Mouse (Mus musculus) heart, adult 2 months (tissue): ENCODE data around the gene Srgap1. TPM values are rescaled to one million over a fixed set of nuclear protein-coding genes. Genes with fewer than 3 reads are reported as not detected.
A peak's percentile ranks its signal among the peaks of the same experiment; 100 is the strongest.

Experiments
- DNase-seq, 2 experiments: peaks; one replicate each; pipeline ENCODE4 v3.0.0; 2021
- H3K27ac ChIP-seq: fragments of 200-600 bp; 2 replicates; pipeline ENCODE4 v1.8.1; 2022
- H3K27me3 ChIP-seq: fragments of 200-500 bp; 2 replicates; pipeline ENCODE4 v1.6.1; 2012; ENCODE audit warnings: mild to moderate bottlenecking, low read length, inconsistent platforms, mixed read lengths; ENCODE audit not compliant: control insufficient read depth, insufficient read depth
- H3K36me3 ChIP-seq: fragments of 200-500 bp; 2 replicates; pipeline ENCODE4 v1.6.1; 2012; ENCODE audit warnings: low read length, inconsistent platforms; ENCODE audit not compliant: control insufficient read depth, insufficient read depth
- H3K4me1 ChIP-seq: fragments of 200-500 bp; 2 replicates; pipeline ENCODE4 v1.6.1; 2011; ENCODE audit warnings: low read length; ENCODE audit not compliant: control insufficient read depth, insufficient read depth
- H3K4me3 ChIP-seq: fragments of 200-600 bp; 2 replicates; pipeline ENCODE4 v1.8.1; 2022
- H3K79me2 ChIP-seq: fragments of 200-500 bp; replicated peaks from 2 replicates; pipeline ENCODE4 v1.6.1; 2012; ENCODE audit warnings: mild to moderate bottlenecking, inconsistent platforms, low read length, moderate library complexity, mixed read lengths; ENCODE audit not compliant: control insufficient read depth, insufficient read depth
- H3K9ac ChIP-seq: fragments of 200-500 bp; 2 replicates; pipeline ENCODE4 v1.6.1; 2012; ENCODE audit warnings: low read depth, mild to moderate bottlenecking, control low read depth, inconsistent platforms, low read length, mixed read lengths
- CTCF ChIP-seq: fragments of 200-600 bp; IDR thresholded peaks from 2 replicates; pipeline ENCODE4 v1.8.1; 2022; ENCODE audit warnings: antibody characterized with exemption, mild to moderate bottlenecking, moderate library complexity
- EP300 ChIP-seq: fragments of 200-500 bp; IDR thresholded peaks from 2 replicates; pipeline ENCODE4 v1.6.1; 2011; ENCODE audit warnings: low read depth, low read length, control low read depth; ENCODE audit not compliant: insufficient read depth
- POLR2A ChIP-seq: fragments of 200-500 bp; IDR thresholded peaks from 2 replicates; pipeline ENCODE4 v1.6.1; 2011; ENCODE audit warnings: mild to moderate bottlenecking, low read depth, low read length, control low read depth; ENCODE audit not compliant: insufficient read depth
- WGBS: fragments of 180-500 bp; shearing (Covaris S2); methylation state at CpG from one replicate; pipeline ENCODE4 v1.1.7; 2018; 5-methylcytosine and 5-hydroxymethylcytosine counted together
- intact Hi-C: fragments of 180-260 bp; cut with DNase I; formaldehyde crosslinking; loops from one replicate; pipeline ENCODE4 v1.15.1; 2025
- polyA plus RNA-seq: library from polyadenylated mRNA; depleted of rRNA; stranded (reverse); fragments of >200 nt; gene quantifications from 2 replicates; pipeline ENCODE4 v1.2.3, GENCODE M21; 2012
- total RNA-seq, 2 experiments: library from RNA; stranded (reverse); gene quantifications; 2 replicates each; pipeline ENCODE4 v1.2.3; 2021

Srgap1 gene
- total and polyA plus RNA-seq, 3 experiments, result 1.1 to 2.1 (median 1.3) TPM

GRCm38 (mm10) chr10:121822674-121823073 lies 224.4 kb downstream of the Srgap1 start:
- DNase-seq, result no peak
- H3K4me3 ChIP-seq, result no peak overlapping the region
- 49% methylated on average over 5 of the region's 5 CpGs for WGBS
- no peaks in the 10 kb centered on the region for H3K36me3 ChIP-seq
- no peaks in the 10 kb centered on the region for H3K79me2 ChIP-seq
- H3K27ac ChIP-seq, result no peak overlapping the region
- H3K9ac ChIP-seq, result no peak overlapping the region
- intact Hi-C loops, result no loop called here
- TF ChIP-seq EP300 (no peak), CTCF (no peak), POLR2A (no peak)
- H3K27me3 ChIP-seq, result no peaks in the 10 kb centered on the region
- no peaks in the 10 kb centered on the region for H3K4me1 ChIP-seq

DNA sequence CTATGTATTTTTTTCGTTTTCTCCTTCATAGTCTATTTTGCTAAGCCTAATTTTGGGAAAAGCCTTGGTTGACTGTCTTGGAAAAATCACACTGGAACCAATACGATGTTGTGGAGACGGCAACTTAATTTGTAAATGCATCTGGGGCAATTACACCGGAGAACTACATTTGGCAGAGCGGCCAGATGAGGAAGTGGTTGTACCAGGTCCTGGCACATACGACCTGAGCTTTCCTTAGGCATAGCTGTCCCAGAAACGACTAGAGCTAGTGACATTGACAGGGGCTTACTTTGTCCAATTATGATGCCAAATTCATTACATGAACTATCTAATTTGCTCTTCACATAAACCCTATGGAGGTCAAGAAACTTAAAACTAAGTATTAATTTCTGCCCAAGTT lies 226.3 kb downstream of the Srgap1 start:
- intact Hi-C loops, result no loop called here

GRCm38 (mm10) chr10:121817983-121818382 lies 229.1 kb downstream of the Srgap1 start:
- 88% methylated on average over 7 of the region's 7 CpGs for WGBS
- no peak overlapping the region for H3K4me3 ChIP-seq

More for the DNA sequence above, 226.3 kb downstream of the Srgap1 start:
- Histone ChIP-seq H3K9ac (no peak overlapping the region), H3K79me2 (no peaks in the 10 kb centered on the region), H3K36me3 (no peaks in the 10 kb centered on the region), H3K27me3 (no peaks in the 10 kb centered on the region), H3K4me1 (no peaks in the 10 kb centered on the region), H3K4me3 (no peak overlapping the region), H3K27ac (no peak overlapping the region)
- DNase-seq, result no peak
- TF ChIP-seq POLR2A (no peak), EP300 (no peak), CTCF (no peak)
- WGBS, result 89% methylated on average over 7 of the region's 7 CpGs

GRCm38 (mm10) chr10:121807771-121808170 lies 239.3 kb downstream of the Srgap1 start:
- no peaks in the 10 kb centered on the region for H3K27me3 ChIP-seq
- 92% methylated on average over 11 of the region's 11 CpGs for WGBS
- no peak overlapping the region for H3K27ac ChIP-seq
- no peak for DNase-seq
- intact Hi-C loops, result no loop called here
- no peaks in the 10 kb centered on the region for H3K36me3 ChIP-seq
- H3K9ac ChIP-seq, result no peak overlapping the region
- TF ChIP-seq EP300 (no peak), CTCF (no peak), POLR2A (no peak)
- H3K4me1 ChIP-seq, result no peaks in the 10 kb centered on the region
- H3K4me3 ChIP-seq, result no peak overlapping the region
- H3K79me2 ChIP-seq, result no peaks in the 10 kb centered on the region

More at GRCm38 (mm10) chr10:121817983-121818382, 229.1 kb downstream of the Srgap1 start:
- no peaks in the 10 kb centered on the region for H3K79me2 ChIP-seq
- no peaks in the 10 kb centered on the region for H3K36me3 ChIP-seq
- intact Hi-C loops, result no loop called here
- TF ChIP-seq CTCF, result no peak
- TF ChIP-seq POLR2A, result no peak
- TF ChIP-seq EP300, result no peak
- no peak for DNase-seq
- H3K4me1 ChIP-seq, result no peaks in the 10 kb centered on the region
- no peaks in the 10 kb centered on the region for H3K27me3 ChIP-seq
- no peak overlapping the region for H3K27ac ChIP-seq
- no peak overlapping the region for H3K9ac ChIP-seq

DNA sequence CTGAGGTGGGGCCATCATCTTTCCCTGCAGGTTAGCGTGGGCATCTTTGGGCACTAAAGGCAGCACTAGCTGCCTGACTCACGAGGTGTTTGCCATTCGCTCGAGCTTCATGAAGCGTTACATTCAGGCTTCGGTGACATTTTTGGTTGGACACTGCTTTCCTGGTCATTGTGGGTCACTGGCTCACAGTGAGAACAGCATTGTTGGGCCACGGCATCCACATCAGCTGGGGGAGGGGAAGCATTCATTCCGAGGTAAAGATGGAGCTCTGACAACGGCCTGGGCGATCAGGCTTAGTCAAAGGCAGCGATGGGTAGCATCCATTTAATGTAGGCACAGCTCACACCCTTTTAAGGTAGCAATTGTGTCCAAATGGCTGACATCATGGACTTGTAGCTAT lies 240.3 kb downstream of the Srgap1 start:
- H3K4me1 ChIP-seq, result no peaks in the 10 kb centered on the region
- no peaks in the 10 kb centered on the region for H3K36me3 ChIP-seq
- H3K4me3 ChIP-seq, result no peak overlapping the region
- no peak overlapping the region for H3K27ac ChIP-seq
- no peaks in the 10 kb centered on the region for H3K27me3 ChIP-seq
- no peak overlapping the region for H3K9ac ChIP-seq
- no peaks in the 10 kb centered on the region for H3K79me2 ChIP-seq
- intact Hi-C loops, result no loop called here
- 93% methylated on average over 11 of the region's 11 CpGs for WGBS
- no peak for DNase-seq
- no peak for TF ChIP-seq POLR2A
- TF ChIP-seq CTCF, result no peak
- no peak for TF ChIP-seq EP300

GRCm38 (mm10) chr10:121805933-121806341 lies 241.2 kb downstream of the Srgap1 start:
- whole genome bisulfite sequencing, result 66% methylated on average over 11 of the region's 11 CpGs
- no peak for DNase-seq
- H3K9ac ChIP-seq, result no peak overlapping the region
- H3K27ac ChIP-seq, result no peak overlapping the region
- H3K36me3 ChIP-seq, result no peaks in the 10 kb centered on the region
- no peak for TF ChIP-seq EP300
- peak; percentile 34 for TF ChIP-seq CTCF
- no peaks in the 10 kb centered on the region for H3K79me2 ChIP-seq
- H3K4me1 ChIP-seq, result no peaks in the 10 kb centered on the region
- no peak overlapping the region for H3K4me3 ChIP-seq
- intact Hi-C loops, result no loop called here
- no peaks in the 10 kb centered on the region for H3K27me3 ChIP-seq
